Mouse (Mus musculus) small intestine, adult 2 months (tissue): ENCODE data around the gene Cecr2.

Experiments
- CTCF ChIP-seq: fragments of 200-500 bp; IDR thresholded peaks from 2 replicates; pipeline ENCODE4 v1.5.1; 2012; ENCODE audit warnings: low read depth, mild to moderate bottlenecking, control low read depth, inconsistent platforms, low read length, moderate library complexity, mixed read lengths; ENCODE audit not compliant: insufficient replicate concordance, insufficient read length; ENCODE audit errors: extremely low read depth
- POLR2A ChIP-seq: fragments of 200-500 bp; IDR thresholded peaks from 2 replicates; pipeline ENCODE4 v1.6.1; 2012; ENCODE audit warnings: low read depth, mild to moderate bottlenecking, control low read depth, inconsistent platforms, low read length, moderate library complexity

DNA sequence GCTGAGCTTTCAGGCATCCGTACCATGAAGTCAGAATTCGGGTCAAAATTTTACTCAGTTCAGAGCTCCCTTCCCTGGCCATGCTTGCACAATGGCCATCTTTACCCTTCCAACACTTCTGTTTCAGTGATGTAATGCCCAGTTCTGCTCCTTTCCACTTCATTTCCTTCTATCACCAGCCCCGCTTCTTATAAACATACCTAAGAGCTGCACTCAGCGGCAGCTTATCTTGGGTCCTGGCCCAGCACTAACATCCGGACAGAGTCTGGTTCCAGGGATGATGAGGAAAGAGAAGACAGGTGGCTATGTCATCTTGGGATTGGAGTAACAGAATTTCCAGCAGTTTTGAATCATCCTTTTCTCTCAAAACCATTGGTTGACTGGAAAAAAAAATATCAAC is 18.0 kb upstream of the Cecr2 start:
- TF ChIP-seq CTCF (no peak), POLR2A (no peak)
